Mouse (Mus musculus): ENCODE data around the gene Cd9. TPM values are rescaled to one million over a fixed set of nuclear protein-coding genes. Genes with fewer than 3 reads are reported as not detected.
A peak's percentile ranks its signal among the peaks of the same experiment; 100 is the strongest.

The Cd9 gene
- polyA plus RNA-seq, 1 experiment from 2014 or later: 74.0 TPM

DNA sequence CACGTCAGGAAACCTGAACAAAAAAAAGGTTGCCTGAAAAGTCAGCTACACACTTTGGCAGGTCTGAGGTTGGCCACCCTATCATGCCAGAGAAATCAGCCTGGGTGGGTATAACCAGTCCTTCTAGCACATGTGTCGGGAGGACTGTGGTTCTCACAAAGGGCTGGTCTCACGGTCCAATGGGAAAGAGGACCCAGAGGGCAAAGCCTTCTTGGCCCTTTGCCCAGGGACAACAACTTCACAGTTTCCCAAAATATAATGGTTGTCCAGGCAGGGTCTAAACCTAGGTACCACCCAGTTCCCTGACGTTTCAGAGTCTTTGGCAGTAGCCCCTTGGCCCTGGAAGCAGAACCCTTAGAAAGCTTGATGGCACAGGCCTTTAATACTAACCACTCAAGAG lies 25.4 kb downstream of the Cd9 start:
- no peak overlapping the region for H3K9ac ChIP-seq
- 81% methylated on average over 4 of the region's 4 CpGs for WGBS
- H3K4me2 ChIP-seq: no peak overlapping the region
- no peaks in the 10 kb centered on the region for H3K9me3 ChIP-seq
- no peak overlapping the region for H3K27ac ChIP-seq (replicated peaks)
- H3K4me1 ChIP-seq (replicated peaks): peaks cover 21% of the 10 kb centered on the region
- H3K4me3 ChIP-seq: no peak overlapping the region
- ATAC-seq (ENCODE audit: low read depth): no peak
- no peaks in the 10 kb centered on the region for H3K27me3 ChIP-seq
- H3K36me3 ChIP-seq: no peaks in the 10 kb centered on the region

DNA sequence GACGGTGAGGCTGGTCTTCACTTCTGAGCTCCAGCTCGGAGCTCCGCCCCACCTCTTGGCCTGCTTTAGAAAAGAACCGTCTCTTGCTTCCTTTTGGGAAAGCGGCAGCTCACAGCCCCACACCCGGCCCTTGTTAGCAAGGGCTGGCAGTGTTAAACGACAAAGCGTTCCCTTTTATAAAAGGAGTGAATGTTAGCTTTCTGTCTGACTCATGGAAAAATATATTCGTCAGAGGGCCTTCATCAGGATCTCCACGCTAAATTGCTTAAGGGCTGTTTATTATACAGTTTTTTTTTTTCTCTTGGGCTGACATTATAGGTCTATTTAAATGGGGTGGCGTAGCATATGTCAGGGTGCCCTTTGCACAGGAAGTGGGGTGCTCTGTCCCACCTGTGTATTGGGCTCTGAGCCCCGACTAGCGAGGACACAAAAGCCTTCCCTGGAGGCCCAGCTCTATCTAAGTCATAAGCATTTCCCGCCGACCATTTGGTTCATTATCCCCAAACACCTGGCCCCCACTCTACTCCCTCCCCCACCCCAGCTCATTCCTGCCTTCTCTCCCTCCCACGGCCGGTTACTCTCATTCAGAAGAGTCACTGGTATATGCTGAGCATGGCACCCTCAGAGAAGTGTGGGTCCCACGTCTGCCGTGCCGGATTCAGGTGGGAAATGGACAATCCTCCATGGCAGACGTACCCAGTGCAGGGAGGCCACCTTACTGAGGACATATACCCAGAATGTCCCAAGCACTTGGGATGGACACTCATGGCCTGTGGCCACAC lies 26.2 kb downstream of the Cd9 start:
- no peaks in the 10 kb centered on the region for H3K36me3 ChIP-seq
- no peaks in the 10 kb centered on the region for H3K9me3 ChIP-seq
- H3K9ac ChIP-seq: no peak overlapping the region
- no peak overlapping the region for H3K4me3 ChIP-seq
- H3K27ac ChIP-seq (replicated peaks): peak overlapping the region; percentile 77
- peaks cover 21% of the 10 kb centered on the region for H3K4me1 ChIP-seq (replicated peaks)
- WGBS: 57% methylated on average over 21 of the region's 21 CpGs
- no peaks in the 10 kb centered on the region for H3K27me3 ChIP-seq
- no peak for ATAC-seq (ENCODE audit: low read depth)
- H3K4me2 ChIP-seq: no peak overlapping the region

- H3K9me3 ChIP-seq: no peaks in the 10 kb centered on the region
- WGBS: 51% methylated on average over 16 of the region's 16 CpGs
- H3K4me2 ChIP-seq: no peak overlapping the region
- H3K27me3 ChIP-seq: no peaks in the 10 kb centered on the region
- no peaks in the 10 kb centered on the region for H3K36me3 ChIP-seq
- no peak overlapping the region for H3K4me3 ChIP-seq
- H3K4me1 ChIP-seq (replicated peaks): peaks cover 21% of the 10 kb centered on the region
- H3K27ac ChIP-seq (replicated peaks): peak overlapping the region; percentile 77
- peak; percentile 90 for ATAC-seq (ENCODE audit: low read depth)
- 0 out of 2 replicates have a peak overlapping the region, but pooled peaks have one; percentile 2 for H3K9ac ChIP-seq
Measured at GRCm38 (mm10) chr6:125467301-125467715, 27.3 kb downstream of the Cd9 start.

- Histone ChIP-seq H3K4me1 (replicated peaks) (peaks cover 5% of the 10 kb centered on the region), H3K4me3 (no peak overlapping the region), H3K4me2 (no peak overlapping the region), H3K9ac (no peak overlapping the region), H3K27me3 (no peaks in the 10 kb centered on the region), H3K9me3 (no peaks in the 10 kb centered on the region), H3K36me3 (peaks cover 3% of the 10 kb centered on the region; the same call in 1 of the 2 replicates), H3K27ac (replicated peaks) (no peak overlapping the region)
- no peak for ATAC-seq (ENCODE audit: low read depth)
- 89% methylated on average over 7 of the region's 7 CpGs for WGBS
Measured at GRCm38 (mm10) chr6:125462312-125462711, 32.3 kb downstream of the Cd9 start.

GRCm38 (mm10) chr6:125461788-125462187 lies 32.8 kb downstream of the Cd9 start:
- Histone ChIP-seq H3K27me3 (no peaks in the 10 kb centered on the region), H3K4me1 (replicated peaks) (no peaks in the 10 kb centered on the region), H3K4me2 (no peak overlapping the region), H3K4me3 (no peak overlapping the region), H3K9ac (no peak overlapping the region), H3K9me3 (no peaks in the 10 kb centered on the region), H3K27ac (replicated peaks) (no peak overlapping the region), H3K36me3 (peaks cover 3% of the 10 kb centered on the region; the same call in 1 of the 2 replicates)
- 78% methylated on average over 8 of the region's 8 CpGs for WGBS
- no peak for ATAC-seq (ENCODE audit: low read depth)

DNA sequence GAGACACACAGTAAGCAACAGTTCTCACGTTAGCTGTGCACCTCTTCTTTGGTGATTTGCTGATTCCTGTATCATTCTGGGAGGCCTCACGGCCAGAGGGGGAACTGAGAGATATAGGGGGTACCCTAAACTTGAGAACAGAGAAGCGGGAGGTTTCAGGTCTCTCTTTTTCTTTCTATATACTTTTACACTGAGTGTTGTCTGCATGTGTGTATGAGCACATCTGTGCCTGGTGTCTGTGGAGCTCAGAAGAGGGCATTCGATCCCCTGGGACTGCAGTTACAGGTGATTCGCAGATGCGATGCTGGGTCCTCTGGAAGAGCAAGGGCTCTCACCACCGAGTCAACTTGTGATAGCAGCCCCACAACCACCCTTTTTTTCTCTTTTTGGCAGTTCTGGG lies 33.3 kb downstream of the Cd9 start:
- peaks cover 3% of the 10 kb centered on the region; the same call in 1 of the 2 replicates for H3K36me3 ChIP-seq
- no peak overlapping the region for H3K27ac ChIP-seq (replicated peaks)
- H3K4me3 ChIP-seq: no peak overlapping the region
- no peaks in the 10 kb centered on the region for H3K27me3 ChIP-seq
- H3K4me1 ChIP-seq (replicated peaks): 0 out of 2 replicates have a peak, but pooled peaks cover under 1% of the 10 kb centered on the region
- no peaks in the 10 kb centered on the region for H3K9me3 ChIP-seq
- H3K9ac ChIP-seq: no peak overlapping the region
- 91% methylated on average over 7 of the region's 7 CpGs for WGBS
- H3K4me2 ChIP-seq: no peak overlapping the region
- ATAC-seq (ENCODE audit: low read depth): no peak

GRCm38 (mm10) chr6:125460589-125460988 lies 34.0 kb downstream of the Cd9 start:
- Histone ChIP-seq H3K4me1 (replicated peaks) (peaks cover 7% of the 10 kb centered on the region), H3K27me3 (no peaks in the 10 kb centered on the region), H3K27ac (replicated peaks) (no peak overlapping the region), H3K36me3 (peaks cover 3% of the 10 kb centered on the region; the same call in 1 of the 2 replicates), H3K9ac (no peak overlapping the region), H3K4me2 (no peak overlapping the region), H3K9me3 (no peaks in the 10 kb centered on the region), H3K4me3 (no peak overlapping the region)
- WGBS: 90% methylated on average over 11 of the region's 11 CpGs
- ATAC-seq (ENCODE audit: low read depth): no peak

DNA sequence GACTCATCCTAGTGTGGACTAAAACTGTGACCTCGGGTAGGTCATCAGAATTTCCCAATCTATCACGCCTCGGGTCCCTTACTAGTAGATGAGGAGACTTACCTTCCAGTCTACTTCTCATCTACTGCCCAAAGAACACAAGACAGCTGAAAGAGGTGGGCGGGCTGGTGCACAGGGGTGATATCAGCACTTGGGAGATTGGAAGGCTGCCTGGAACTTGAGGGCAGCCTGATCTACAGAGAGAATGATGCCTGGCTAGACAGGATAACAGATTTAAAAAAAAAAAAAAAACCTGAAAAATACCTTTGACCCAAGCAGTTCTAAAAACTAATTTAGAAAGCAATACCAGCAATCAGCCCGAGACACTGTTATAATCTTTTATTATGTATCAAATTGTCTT lies 34.7 kb downstream of the Cd9 start:
- Histone ChIP-seq H3K4me3 (no peak overlapping the region), H3K27me3 (no peaks in the 10 kb centered on the region), H3K4me2 (no peak overlapping the region), H3K27ac (replicated peaks) (no peak overlapping the region), H3K9ac (no peak overlapping the region), H3K4me1 (replicated peaks) (peaks cover 11% of the 10 kb centered on the region), H3K36me3 (peaks cover 3% of the 10 kb centered on the region; the same call in 1 of the 2 replicates), H3K9me3 (no peaks in the 10 kb centered on the region)
- no peak for ATAC-seq (ENCODE audit: low read depth)
- WGBS: 93% methylated on average over 5 of the region's 5 CpGs

DNA sequence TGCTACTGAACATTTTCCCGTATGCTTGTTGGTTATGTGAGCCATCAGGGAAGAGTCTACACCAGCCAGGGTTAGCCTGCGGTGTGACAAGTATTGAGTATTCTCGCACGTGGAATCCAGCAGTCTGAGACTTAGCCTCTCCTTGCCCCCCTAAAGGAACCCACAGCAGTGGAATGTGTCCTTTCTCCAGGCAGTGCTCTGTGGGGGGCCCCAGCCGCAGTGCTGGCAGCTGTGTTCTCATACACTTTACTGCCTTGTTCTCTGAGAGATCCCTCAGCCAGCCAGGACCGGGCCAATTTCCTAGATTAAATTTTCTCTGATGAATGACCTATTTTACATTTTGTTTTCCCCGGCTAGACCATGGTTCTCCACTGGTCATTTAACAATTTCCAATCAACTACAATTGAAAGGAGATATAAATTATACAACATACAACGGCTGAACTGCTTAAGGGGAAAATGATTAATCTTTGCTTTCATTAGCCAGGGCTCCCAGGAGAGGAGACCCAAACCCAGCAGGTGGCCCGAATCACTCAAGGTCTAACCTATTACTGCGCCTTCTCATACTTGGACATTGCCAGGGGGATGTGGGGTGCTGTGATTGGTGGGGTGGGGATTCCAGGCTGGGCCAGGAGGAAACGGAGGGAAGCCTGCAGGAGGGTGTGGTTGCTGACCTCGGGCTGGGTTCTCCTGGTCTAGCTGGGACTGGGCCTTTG lies 38.6 kb downstream of the Cd9 start:
- 25% methylated on average over 12 of the region's 12 CpGs for WGBS
- peaks cover 11% of the 10 kb centered on the region for H3K4me1 ChIP-seq (replicated peaks)
- no peak overlapping the region for H3K27ac ChIP-seq (replicated peaks)
- no peaks in the 10 kb centered on the region for H3K27me3 ChIP-seq
- ATAC-seq (ENCODE audit: low read depth): peak; percentile 71
- H3K9me3 ChIP-seq: no peaks in the 10 kb centered on the region
- H3K36me3 ChIP-seq: no peaks in the 10 kb centered on the region; the same call in 1 of the 2 replicates
- H3K9ac ChIP-seq: no peak overlapping the region
- no peak overlapping the region for H3K4me3 ChIP-seq
- no peak overlapping the region for H3K4me2 ChIP-seq

- H3K9me3 ChIP-seq: no peaks in the 10 kb centered on the region
- no peaks in the 10 kb centered on the region; the same call in 1 of the 2 replicates for H3K36me3 ChIP-seq
- H3K27ac ChIP-seq (replicated peaks): no peak overlapping the region
Measured at GRCm38 (mm10) chr6:125454731-125455130, 39.9 kb downstream of the Cd9 start.

DNA sequence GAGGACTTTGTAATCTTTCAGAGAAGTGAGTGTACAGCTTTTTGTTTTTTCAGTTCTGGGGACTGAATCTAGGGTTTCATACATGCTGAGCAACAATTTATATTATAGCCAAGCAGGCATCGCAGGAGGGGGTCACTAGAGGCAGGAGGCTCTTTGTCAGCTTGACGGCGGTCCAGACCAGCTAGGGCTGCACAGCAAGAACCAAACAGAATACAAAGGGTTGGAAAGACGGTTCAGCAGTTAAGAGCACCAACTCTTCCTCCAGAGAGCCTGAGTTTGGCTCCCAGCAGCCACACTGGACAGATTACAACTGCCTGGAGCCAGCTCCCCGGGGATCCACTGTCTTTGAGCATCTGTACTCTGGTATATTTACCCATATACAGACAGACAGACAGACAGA lies 40.3 kb downstream of the Cd9 start:
- Histone ChIP-seq H3K27me3 (no peaks in the 10 kb centered on the region), H3K36me3 (no peaks in the 10 kb centered on the region), H3K4me2 (no peak overlapping the region), H3K27ac (replicated peaks) (no peak overlapping the region), H3K4me1 (replicated peaks) (peaks cover 11% of the 10 kb centered on the region), H3K9ac (no peak overlapping the region), H3K9me3 (no peaks in the 10 kb centered on the region), H3K4me3 (no peak overlapping the region)
- ATAC-seq (ENCODE audit: low read depth): no peak
- WGBS: 36% methylated on average over 5 of the region's 5 CpGs

More at GRCm38 (mm10) chr6:125454731-125455130, 39.9 kb downstream of the Cd9 start:
- H3K9ac ChIP-seq: no peak overlapping the region
- peaks cover 11% of the 10 kb centered on the region for H3K4me1 ChIP-seq (replicated peaks)
- H3K4me2 ChIP-seq: no peak overlapping the region
- no peak overlapping the region for H3K4me3 ChIP-seq
- H3K27me3 ChIP-seq: no peaks in the 10 kb centered on the region
- WGBS: 88% methylated on average over 9 of the region's 9 CpGs
- no peak for ATAC-seq (ENCODE audit: low read depth)

- ATAC-seq (ENCODE audit: low read depth): no peak
- H3K4me3 ChIP-seq: no peak overlapping the region
- H3K4me2 ChIP-seq: no peak overlapping the region
- H3K27ac ChIP-seq (replicated peaks): no peak overlapping the region
- 83% methylated on average over 2 of the region's 2 CpGs for WGBS
- H3K27me3 ChIP-seq: no peaks in the 10 kb centered on the region
- H3K4me1 ChIP-seq (replicated peaks): no peaks in the 10 kb centered on the region
- no peak overlapping the region for H3K9ac ChIP-seq
- H3K9me3 ChIP-seq: no peaks in the 10 kb centered on the region
- H3K36me3 ChIP-seq: no peaks in the 10 kb centered on the region
Measured at GRCm38 (mm10) chr6:125447660-125448059, 46.9 kb downstream of the Cd9 start.

Data from neural tube, embryonic 13.5 days (tissue).